21 mouse cellular contexts compared by ENCODE assay signal in genomic region chr12:17350106-17350505, GRCm38 (mm10). TPM values are rescaled to one million over a fixed set of nuclear protein-coding genes. Genes with fewer than 3 reads are reported as not detected.
A peak's percentile ranks its signal among the peaks of the same experiment; 100 is the strongest.
DNase-seq lines count a peak whose midpoint lies in the region; ATAC-seq and TF ChIP-seq lines count a peak whose summit lies in the region.
"Had no signal": no experiment of that assay in that cellular context is flagged by ENCODE, and none has a peak within 500 bp of the region (broad histone marks: within the 10 kb centered on the region; RNA-seq: fewer than 3 reads in every experiment).

No protein-coding gene starts in this region.

- H3K4me3 ChIP-seq in forebrain, postnatal 0 days (ENCODE audit: low read depth, low read length): no peak overlapping the region
- H3K4me3 ChIP-seq in forebrain, embryonic 10.5 days: no peak overlapping the region
- H3K4me3 ChIP-seq in left cerebral cortex, adult 2 months: no peak overlapping the region

- no peak overlapping the region for H3K27ac ChIP-seq in forebrain, postnatal 0 days (ENCODE audit: low read depth, low read length)
- H3K27ac ChIP-seq in forebrain, embryonic 10.5 days: no peak overlapping the region
- no peak overlapping the region for H3K27ac ChIP-seq in left cerebral cortex, adult 2 months
- H3K27ac ChIP-seq: embryonic facial prominence, embryonic 12.5 days; heart, embryonic 10.5 days; hindbrain, embryonic 14.5 days; limb, embryonic 15.5 days; midbrain, embryonic 10.5 days had no signal

- no peak overlapping the region for H3K9ac ChIP-seq in forebrain, postnatal 0 days
- H3K9ac ChIP-seq: embryonic facial prominence, embryonic 12.5 days; hindbrain, embryonic 14.5 days; limb, embryonic 15.5 days had no signal

- TF ChIP-seq CTCF in forebrain, postnatal 0 days (IDR thresholded peaks at IDR 0.05; ENCODE audit: low read depth): peak; percentile 34; the same call in 1 of the 2 replicates
- TF ChIP-seq CTCF in left cerebral cortex, adult 2 months (IDR thresholded peaks at IDR 0.05): peak; percentile 27

- peaks cover 35% of the 10 kb centered on the region for H3K36me3 ChIP-seq in forebrain, postnatal 0 days (ENCODE audit: insufficient read depth)
- peaks cover 49% of the 10 kb centered on the region for H3K36me3 ChIP-seq in forebrain, embryonic 10.5 days (replicated peaks)

- no peak overlapping the region for H3K4me2 ChIP-seq in forebrain, postnatal 0 days (ENCODE audit: low read depth)
- H3K4me2 ChIP-seq: limb, embryonic 15.5 days had no signal

- peaks cover 12% of the 10 kb centered on the region; the same call in 1 of the 2 replicates for H3K4me1 ChIP-seq in forebrain, postnatal 0 days (ENCODE audit: insufficient read depth)
- peaks cover 20% of the 10 kb centered on the region for H3K4me1 ChIP-seq in forebrain, embryonic 10.5 days

- H3K9me3 ChIP-seq in forebrain, postnatal 0 days (ENCODE audit: low read length): no peaks in the 10 kb centered on the region
- H3K9me3 ChIP-seq in forebrain, embryonic 10.5 days: no peaks in the 10 kb centered on the region
- H3K9me3 ChIP-seq: embryonic facial prominence, embryonic 12.5 days; heart, embryonic 10.5 days; limb, embryonic 15.5 days; midbrain, embryonic 10.5 days had no signal

- ATAC-seq in forebrain, postnatal 0 days: no peak
- ATAC-seq in inflammation-experienced regulatory T-cells, adult 6 months: no peak

- intact Hi-C loops in left cerebral cortex, adult 2 months (cut with DNase I): no loop called here

- no peaks in the 10 kb centered on the region for H3K27me3 ChIP-seq in forebrain, postnatal 0 days (ENCODE audit: insufficient read depth, low read length)
- H3K27me3 ChIP-seq in forebrain, embryonic 10.5 days (ENCODE audit: poor library complexity, severe bottlenecking): no peaks in the 10 kb centered on the region
- H3K27me3 ChIP-seq: embryonic facial prominence, embryonic 12.5 days; limb, embryonic 15.5 days had no signal

- no peak for DNase-seq in forebrain, postnatal 0 days
- DNase-seq in forebrain, embryonic 10.5 days (ENCODE audit: extremely low spot score, low spot score): no peak
- no peak for DNase-seq in left cerebral cortex, adult 2 months (ENCODE audit: extremely low spot score in 1 of 2, low spot score in 2 of 2)
- no peak for DNase-seq in left cerebral cortex, adult 18-20 months (ENCODE audit: low spot score in 2 of 2)
- DNase-seq in 416B (ENCODE audit: low read depth): peak; percentile 46
- DNase-seq in R1 (ENCODE audit: low read depth, low spot score): peak; percentile 35
- no peak for DNase-seq in adrenal gland, adult (ENCODE audit: inconsistent age in 2 of 2, low spot score in 1 of 2)
- DNase-seq: cerebellum, adult 8-10 months; heart, postnatal 10 days; kidney, adult 18-20 months; kidney, postnatal 36 days; lung, postnatal 14 days; thymus, adult 18-20 months had no signal

RNA-seq across cellular contexts. Expression of gene Nol10, which starts 1.8 kb away (rescaled TPM):
- 11.6 and 13.9 TPM in 2 replicates for total RNA-seq in forebrain, postnatal 0 days (2014; rRNA removed)
- 9.1 and 13.2 TPM in 2 replicates for polyA plus RNA-seq in forebrain, postnatal 0 days (2015; fragmentation: Nextera tagmentation; extraction: Ambion mirVana)
- 44.1 and 45.1 TPM in 2 replicates for polyA plus RNA-seq in forebrain, embryonic 10.5 days (2016; fragmentation: Nextera tagmentation; extraction: Ambion mirVana)
- 10 to 100 TPM; 20.5 to 21.4 TPM for total RNA-seq in left cerebral cortex, adult 2 months (2021)
- total RNA-seq in left cerebral cortex, adult 18-20 months (2021): 10 to 100 TPM; 20.8 to 21.3 TPM
- 10 to 100 TPM; 27.7 to 35.0 (median 33.4) TPM for polyA plus RNA-seq in inflammation-experienced regulatory T-cells, adult 6 months (2017; shearing (Covaris generic))

RNA-seq across cellular contexts. Expression of gene Atp6v1c2, which starts 20.9 kb away (rescaled TPM):
- 0.86 and 2.4 TPM in 2 replicates for total RNA-seq in forebrain, postnatal 0 days (2014; rRNA removed)
- 1.3 and 1.6 TPM in 2 replicates for polyA plus RNA-seq in forebrain, postnatal 0 days (2015; fragmentation: Nextera tagmentation; extraction: Ambion mirVana)
- 0.29 and 0.46 TPM in 2 replicates for polyA plus RNA-seq in forebrain, embryonic 10.5 days (2016; fragmentation: Nextera tagmentation; extraction: Ambion mirVana)
- 1 to 10 TPM; 3.2 to 5.8 TPM for total RNA-seq in left cerebral cortex, adult 2 months (2021)
- 1 to 10 TPM; 3.1 to 4.7 TPM for total RNA-seq in left cerebral cortex, adult 18-20 months (2021)
- under 1 TPM in 1 of 3 experiments, not detected in 2; 0.35 TPM for polyA plus RNA-seq in inflammation-experienced regulatory T-cells, adult 6 months (2017; shearing (Covaris generic))
- total RNA-seq: gastrocnemius, adult 8-10 months; heart, postnatal 10 days had no signal
- polyA plus RNA-seq: urinary bladder, adult 2 months had no signal

Comparison
In these comparisons a context has a peak if more than half of its experiments do, and no peak if none do; other contexts are left out.
1. DNase-seq: peak in 416B (single experiment) and R1 (single experiment); none in forebrain, postnatal 0 days (single experiment), forebrain, embryonic 10.5 days (single experiment), left cerebral cortex, adult 2 months (0 of 2), left cerebral cortex, adult 18-20 months (0 of 2) and adrenal gland, adult (0 of 2).